Comparison of ENCODE assay signal across 17 mouse cellular contexts in genomic region chr10:34887601-34888000, GRCm38 (mm10).
"Had no signal": no experiment of that assay in that cellular context is flagged by ENCODE, and none has a peak within 500 bp of the region (broad histone marks: within the 10 kb centered on the region; RNA-seq: fewer than 3 reads in every experiment).

No protein-coding gene starts in this region.

- H3K36me3 ChIP-seq: liver, embryonic 15.5 days; lung, embryonic 15.5 days; midbrain, embryonic 10.5 days; midbrain, embryonic 12.5 days; neural tube, embryonic 12.5 days; stomach, embryonic 15.5 days had no signal

- ATAC-seq: liver, postnatal 0 days; lung, postnatal 0 days had no signal

- H3K9ac ChIP-seq: liver, embryonic 15.5 days; liver, postnatal 0 days; lung, embryonic 15.5 days; midbrain, embryonic 12.5 days; neural tube, embryonic 12.5 days; stomach, embryonic 15.5 days had no signal

- H3K4me1 ChIP-seq: liver, embryonic 15.5 days; lung, embryonic 15.5 days; midbrain, embryonic 10.5 days; midbrain, embryonic 12.5 days; neural tube, embryonic 12.5 days; stomach, embryonic 15.5 days had no signal

- H3K4me2 ChIP-seq: liver, embryonic 15.5 days; lung, embryonic 15.5 days; midbrain, embryonic 12.5 days; neural tube, embryonic 12.5 days; stomach, embryonic 15.5 days had no signal

- H3K27me3 ChIP-seq: liver, embryonic 15.5 days; lung, embryonic 15.5 days; midbrain, embryonic 12.5 days; neural tube, embryonic 12.5 days; stomach, embryonic 15.5 days had no signal

- H3K9me3 ChIP-seq: liver, embryonic 15.5 days; lung, embryonic 15.5 days; midbrain, embryonic 10.5 days; neural tube, embryonic 12.5 days; stomach, embryonic 15.5 days had no signal

- DNase-seq: liver, postnatal 0 days; lung, adult 2 months; lung, postnatal 14 days; lung, postnatal 36 days; midbrain, embryonic 14.5 days; right cerebral cortex, postnatal 14 days; thymus, adult 2 months; thymus, postnatal 25 days; thymus, postnatal 4 days had no signal

- H3K4me3 ChIP-seq: liver, embryonic 15.5 days; lung, embryonic 15.5 days; midbrain, embryonic 10.5 days; midbrain, embryonic 12.5 days; neural tube, embryonic 12.5 days; stomach, embryonic 15.5 days had no signal

- H3K27ac ChIP-seq: liver, embryonic 15.5 days; lung, embryonic 15.5 days; midbrain, embryonic 10.5 days; midbrain, embryonic 12.5 days; neural tube, embryonic 12.5 days; stomach, embryonic 15.5 days; stomach, postnatal 0 days had no signal
